Mouse (Mus musculus): Measurements from ENCODE around the gene Slc9a1.

Gene Slc9a1

GRCm38 (mm10) chr4:133435921-133436320 is 66.4 kb downstream of the Slc9a1 start:
- DNase-seq (ENCODE audit: low read depth, low spot score), result peak; percentile 93

GRCm38 (mm10) chr4:133439460-133440376 is 70.2 kb downstream of the Slc9a1 start:
- DNase-seq (ENCODE audit: low read depth, low spot score), result peak; percentile 86

DNA sequence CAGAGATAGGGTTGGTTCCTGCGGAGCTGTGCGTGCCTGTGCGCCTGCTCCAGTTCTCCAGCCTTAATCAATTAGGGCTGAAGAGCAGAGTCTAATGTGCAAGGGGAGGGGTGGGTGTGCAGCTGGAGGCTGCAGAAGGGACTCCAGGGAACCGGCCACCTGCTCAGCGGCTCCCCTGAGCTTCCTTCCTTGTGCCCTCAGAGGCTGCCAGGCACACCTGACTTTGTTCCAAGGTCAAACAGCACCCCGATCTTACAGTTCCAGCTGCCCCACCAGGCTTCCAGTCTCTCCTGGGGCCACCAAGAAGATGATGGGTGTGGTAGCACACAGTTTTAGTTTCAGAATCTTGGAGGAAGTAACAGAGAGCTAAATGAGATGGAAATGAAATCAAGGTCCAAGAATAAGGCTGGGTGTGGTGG is 70.9 kb downstream of the Slc9a1 start:
- DNase-seq (ENCODE audit: low read depth, low spot score), result peak; percentile 73

GRCm38 (mm10) chr4:133442194-133442593 is 72.7 kb downstream of the Slc9a1 start:
- peak; percentile 69 for DNase-seq (ENCODE audit: low read depth, low spot score)

GRCm38 (mm10) chr4:133443085-133443484 is 73.6 kb downstream of the Slc9a1 start:
- no peak for DNase-seq (ENCODE audit: low read depth, low spot score)

GRCm38 (mm10) chr4:133445727-133446126 is 76.2 kb downstream of the Slc9a1 start:
- DNase-seq (ENCODE audit: low read depth, low spot score), result peak; percentile 80

DNA sequence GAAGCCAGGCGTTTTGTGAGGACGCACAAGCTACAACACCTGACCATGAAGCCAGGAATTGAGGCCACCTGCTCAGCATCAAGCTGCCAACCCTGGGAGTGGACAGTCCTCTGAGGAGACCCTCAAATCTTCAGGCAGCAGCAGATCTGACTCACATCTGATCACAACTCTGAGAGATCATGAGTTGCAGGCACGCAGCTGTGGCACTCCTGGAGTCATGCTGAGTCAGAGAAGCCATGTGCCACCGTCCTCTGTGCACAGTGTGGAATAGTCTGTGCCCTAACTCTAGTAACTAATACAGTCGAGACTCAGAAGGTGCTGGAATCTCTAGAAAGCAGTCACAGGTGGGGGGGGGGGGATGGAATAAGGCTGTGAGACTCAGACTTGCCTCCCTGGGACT is 77.9 kb downstream of the Slc9a1 start:
- DNase-seq (ENCODE audit: low read depth, low spot score), result no peak

DNA sequence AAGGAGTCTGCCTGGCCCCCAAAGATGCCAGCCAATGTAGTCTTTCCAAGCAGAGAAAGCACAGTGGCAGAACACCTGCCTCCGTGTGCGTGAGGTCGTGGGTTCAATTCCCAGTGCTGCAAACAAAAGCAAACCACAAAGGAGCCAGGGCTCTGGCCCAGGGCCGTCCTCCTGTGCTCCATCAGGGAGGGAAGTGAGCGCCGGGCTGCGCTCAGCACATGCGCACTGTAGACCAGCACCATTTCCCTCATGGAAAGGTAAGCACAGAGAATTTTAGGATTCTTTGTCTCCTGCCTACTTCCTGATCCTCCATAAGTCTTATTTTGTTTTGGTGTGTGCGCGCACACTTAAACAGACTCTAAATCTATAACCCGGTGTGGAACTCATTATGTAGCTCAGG is 78.5 kb downstream of the Slc9a1 start:
- DNase-seq (ENCODE audit: low read depth, low spot score), result peak; percentile 69

- DNase-seq (ENCODE audit: low read depth, low spot score), result no peak
These were observed 79.3 kb downstream of the Slc9a1 start for GRCm38 (mm10) chr4:133448708-133449388.

DNA sequence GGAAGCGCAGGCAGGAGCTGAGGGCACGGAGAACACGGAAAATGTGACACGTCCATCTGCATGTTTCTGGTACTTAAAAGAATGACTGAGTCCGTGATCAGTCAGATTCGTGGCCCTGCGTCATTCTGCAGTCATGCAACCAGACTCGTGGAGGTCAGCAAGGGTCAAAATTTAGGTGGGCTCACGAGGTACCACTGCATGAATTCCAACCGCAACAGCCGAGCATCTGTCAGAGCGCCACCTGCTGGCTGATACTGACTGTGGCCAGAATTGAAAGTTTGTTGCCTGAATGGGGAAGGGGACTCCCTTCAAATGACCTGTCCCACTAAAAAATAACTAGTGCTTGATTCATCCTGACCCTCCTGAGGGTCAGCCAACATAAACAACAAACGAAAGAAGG is 80.2 kb downstream of the Slc9a1 start:
- DNase-seq (ENCODE audit: low read depth, low spot score), result peak; percentile 74

GRCm38 (mm10) chr4:133451536-133451935 is 82.0 kb downstream of the Slc9a1 start:
- DNase-seq (ENCODE audit: low read depth, low spot score), result peak; percentile 60

- DNase-seq (ENCODE audit: low read depth, low spot score), result no peak
These were observed 82.9 kb downstream of the Slc9a1 start for GRCm38 (mm10) chr4:133452433-133452832.

DNA sequence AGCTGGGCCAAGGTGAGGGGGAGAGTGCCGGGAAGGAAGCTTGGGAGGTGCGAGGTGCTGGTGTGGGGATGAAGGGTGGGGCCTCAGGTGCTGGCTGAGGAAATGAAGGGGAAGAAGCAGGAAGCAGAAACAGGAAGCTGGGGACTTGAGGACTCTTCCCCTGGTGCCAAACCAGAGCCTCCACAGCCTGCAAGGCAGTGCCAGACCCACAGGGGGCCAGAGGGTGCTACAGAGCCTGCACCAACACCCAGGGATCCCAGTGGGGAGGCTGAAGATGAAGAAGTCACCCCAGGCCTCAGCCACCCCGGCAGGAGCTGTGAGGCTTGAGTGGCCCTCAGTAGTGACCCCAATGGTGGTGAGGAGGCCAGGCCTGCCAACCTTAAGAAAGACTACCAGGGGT is 88.5 kb downstream of the Slc9a1 start:
- DNase-seq (ENCODE audit: low read depth, low spot score), result no peak

DNA sequence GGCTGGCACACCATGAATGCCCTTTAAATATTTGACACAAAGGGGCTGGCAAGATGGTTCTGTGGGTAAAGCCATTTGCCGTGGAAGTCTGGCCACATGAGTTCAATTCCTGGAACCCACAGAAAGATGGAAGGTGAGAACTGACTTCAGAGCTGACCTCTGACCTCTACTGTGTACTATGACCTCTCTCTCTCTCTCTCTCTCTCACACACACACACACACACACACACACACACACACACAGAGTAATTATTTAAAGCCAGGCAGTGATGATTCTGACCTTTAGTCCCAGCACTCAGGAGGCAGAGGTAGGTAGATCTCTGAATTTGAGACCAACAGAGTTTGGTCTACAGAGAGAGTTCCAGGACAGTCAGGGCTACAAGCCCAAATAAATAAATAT is 90.5 kb downstream of the Slc9a1 start:
- DNase-seq (ENCODE audit: low read depth, low spot score), result no peak

- DNase-seq (ENCODE audit: low read depth, low spot score), result peak; percentile 54
These were observed 91.4 kb downstream of the Slc9a1 start for GRCm38 (mm10) chr4:133460796-133461325.

GRCm38 (mm10) chr4:133461362-133461761 is 91.9 kb downstream of the Slc9a1 start:
- no peak for DNase-seq (ENCODE audit: low read depth, low spot score)

- DNase-seq (ENCODE audit: low read depth, low spot score), result no peak
These were observed 93.7 kb downstream of the Slc9a1 start for GRCm38 (mm10) chr4:133463184-133463583.

DNA sequence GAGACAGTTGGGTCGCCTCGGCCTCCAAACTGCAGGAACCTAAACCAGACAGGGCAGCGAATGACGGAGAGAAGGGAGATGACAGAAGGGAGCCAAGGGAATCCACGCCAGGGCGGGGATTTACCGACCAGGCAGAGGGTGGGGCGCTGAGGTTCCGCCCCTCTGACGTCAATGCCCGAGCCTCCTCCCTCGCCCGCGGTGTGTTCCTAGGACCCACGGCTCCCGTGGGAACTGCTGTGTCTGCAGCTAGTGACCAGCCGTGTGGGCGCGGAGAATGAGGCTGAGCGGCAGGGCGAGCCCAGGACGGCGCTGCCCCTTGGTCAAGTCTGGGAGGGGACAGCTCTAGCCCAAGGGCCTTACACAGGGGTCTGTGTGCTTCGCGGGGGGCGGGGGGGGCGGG is 98.6 kb downstream of the Slc9a1 start:
- DNase-seq (ENCODE audit: low read depth, low spot score), result peak; percentile 87

DNA sequence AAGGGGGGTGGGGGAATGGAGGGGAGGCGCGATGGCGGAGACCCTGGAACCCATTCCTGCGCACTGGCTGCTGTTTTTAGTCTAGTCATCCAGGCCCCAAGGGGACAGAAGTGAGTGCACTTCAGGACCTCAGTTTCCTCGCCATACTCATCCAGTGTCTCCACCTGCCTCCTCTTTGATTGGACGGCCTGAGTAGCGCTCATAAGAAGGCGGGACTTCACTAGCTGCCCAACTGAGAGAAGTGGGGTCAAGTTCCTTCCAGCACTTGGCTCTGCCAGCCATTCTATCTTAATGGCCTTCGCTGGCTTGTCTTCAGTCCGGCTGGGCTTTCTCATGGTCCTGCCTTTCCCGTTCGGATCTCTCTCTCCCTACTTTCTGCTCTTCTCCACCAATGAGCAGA is 99.6 kb downstream of the Slc9a1 start:
- DNase-seq (ENCODE audit: low read depth, low spot score), result peak; percentile 82

DNA sequence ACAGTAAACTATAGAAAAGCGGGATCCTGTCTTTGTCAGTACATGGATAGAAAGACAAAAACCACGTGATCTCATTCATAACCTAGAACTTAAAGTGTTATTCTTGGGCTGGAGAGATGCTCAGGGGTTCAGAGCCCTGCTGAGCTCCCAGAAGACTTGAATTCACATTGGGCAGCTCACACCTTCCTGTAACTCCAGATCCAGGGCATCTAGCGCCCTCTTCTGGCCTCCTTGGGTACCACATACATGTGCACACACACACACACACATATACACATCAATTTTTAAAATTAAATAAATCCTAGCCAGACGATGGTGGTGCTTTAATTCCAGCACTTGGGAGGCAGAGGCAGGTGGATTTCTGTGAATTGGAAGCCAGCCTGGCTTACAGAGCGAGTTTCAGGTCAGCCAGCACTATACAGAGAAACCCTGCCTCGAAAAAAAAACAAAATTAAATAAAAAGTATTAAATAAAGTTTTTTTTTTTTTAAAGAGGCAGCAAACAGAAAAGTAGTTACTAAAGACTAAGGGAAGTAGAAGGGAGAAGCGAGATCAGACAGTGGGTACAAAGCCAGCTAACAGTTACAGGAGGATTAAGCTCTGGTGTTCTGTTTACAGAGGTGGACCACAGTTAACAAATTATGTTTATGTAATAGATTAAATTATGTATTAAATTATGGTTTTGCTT is 101.8 kb downstream of the Slc9a1 start:
- DNase-seq (ENCODE audit: low read depth, low spot score), result peak; percentile 53

Measured in R1 (cell line).